Mouse (Mus musculus): ENCODE measurements around the gene Tmem98. TPM values are rescaled to one million over a fixed set of nuclear protein-coding genes. Genes with fewer than 3 reads are reported as not detected.

Tmem98 gene
- 53.4 and 70.2 TPM in 2 replicates for polyA plus RNA-seq (2012; rRNA removed)

GRCm38 (mm10) chr11:80809993-80810821, at the start of gene Tmem98:
Gene Tmem98, plus strand, starts transcription at chr11:80810175.

GRCm38 (mm10) chr11:80779527-80780344, 30.2 kb upstream of the Tmem98 start, which contains the start of gene Myo1d:
Gene Myo1d, minus strand, starts transcription at chr11:80780025.

GRCm38 (mm10) chr11:80858065-80858464, 48.1 kb downstream of the Tmem98 start, which contains the start of gene Spaca3:
Gene Spaca3, plus strand, starts transcription at chr11:80858365.

Other genes starting within 250 kb of the Tmem98 start
- gene Myo1d, start 30.1 kb upstream of the Tmem98 start, polyA plus RNA-seq (2012; rRNA removed), result 1.3 and 3.0 TPM in 2 replicates
- gene Spaca3, start 48.2 kb downstream of the Tmem98 start, polyA plus RNA-seq (2012; rRNA removed), result not detected in 2 replicates